ENCODE assay signal across 8 mouse cellular contexts in genomic region chr15:81960171-81961077, GRCm38 (mm10). TPM values are rescaled to one million over a fixed set of nuclear protein-coding genes. Genes with fewer than 3 reads are reported as not detected.
A peak's percentile ranks its signal among the peaks of the same experiment; 100 is the strongest.
DNase-seq lines count a peak whose midpoint lies in the region; ATAC-seq and TF ChIP-seq lines count a peak whose summit lies in the region.

Pmm1 (minus strand) TSS chr15:81960930.

- peak; percentile 79 for TF ChIP-seq CTCF in gastrocnemius, adult 2 months (IDR thresholded peaks at IDR 0.05)
- TF ChIP-seq CTCF in hindbrain, postnatal 0 days (IDR thresholded peaks at IDR 0.05; ENCODE audit: low read depth): peak; percentile 81
- TF ChIP-seq CTCF in left cerebral cortex, adult 2 months (IDR thresholded peaks at IDR 0.05): peak; percentile 64

- H3K4me3 ChIP-seq in gastrocnemius, adult 2 months: peak within 1 kb of the TSS; percentile 97
- peak within 1 kb of the TSS; percentile 61 for H3K4me3 ChIP-seq in hindbrain, postnatal 0 days (ENCODE audit: low read length)
- peak within 1 kb of the TSS; percentile 96 for H3K4me3 ChIP-seq in left cerebral cortex, adult 2 months

- ATAC-seq in common myeloid progenitor, adult 5-6 weeks (replicated peaks; ENCODE audit: low read depth, poor library complexity, severe bottlenecking): peak; percentile 92
- peak; percentile 97 for ATAC-seq in hindbrain, postnatal 0 days
- ATAC-seq in megakaryocyte, adult 5-6 weeks (ENCODE audit: poor library complexity, severe bottlenecking): peak; percentile 96

- H3K27ac ChIP-seq in gastrocnemius, adult 2 months: peak within 1 kb of the TSS; percentile 84
- H3K27ac ChIP-seq in hindbrain, postnatal 0 days: peak within 1 kb of the TSS; percentile 92
- peak within 1 kb of the TSS; percentile 99 for H3K27ac ChIP-seq in left cerebral cortex, adult 2 months

- H3K9me3 ChIP-seq in hindbrain, postnatal 0 days (ENCODE audit: low read length): no peaks in the 10 kb centered on the region

- peaks cover 3% of the 10 kb centered on the region; the same call in 1 of the 2 replicates for H3K36me3 ChIP-seq in hindbrain, postnatal 0 days (ENCODE audit: insufficient read depth, low read length)

- H3K4me1 ChIP-seq in hindbrain, postnatal 0 days (ENCODE audit: insufficient read depth, low read length): no peaks in the 10 kb centered on the region

- intact Hi-C loops in gastrocnemius, adult 2 months (cut with DNase I): loop anchor here (1.0 kb wide), 1 partner anchor 29 kb away; no protein-coding TSS in a partner anchor
- intact Hi-C loops in left cerebral cortex, adult 2 months (cut with DNase I): loop anchor here (1.0 kb wide), 1 partner anchor 29 kb away; no protein-coding TSS in a partner anchor

- peak within 1 kb of the TSS; percentile 80 for H3K4me2 ChIP-seq in hindbrain, postnatal 0 days (ENCODE audit: low read depth, low read length)

- peak within 1 kb of the TSS; percentile 57 for H3K9ac ChIP-seq in hindbrain, postnatal 0 days (replicated peaks; ENCODE audit: low read length)

- peak; percentile 99 for DNase-seq in ZHBTc4 (ENCODE audit: low read depth, low spot score)
- peak; percentile 100 for DNase-seq in gastrocnemius, adult 2 months
- DNase-seq in hindbrain, postnatal 0 days (ENCODE audit: low spot score): peak; percentile 99
- DNase-seq in left cerebral cortex, adult 2 months (ENCODE audit: extremely low spot score in 1 of 2, low spot score in 2 of 2): peak; percentile 96 to 98
- DNase-seq in right cerebral cortex, adult 2 months (ENCODE audit: low spot score in 2 of 2): peak; percentile 95 to 98
- peak; percentile 100 for DNase-seq in urinary bladder, postnatal 14 days (ENCODE audit: low spot score)

- no peaks in the 10 kb centered on the region for H3K27me3 ChIP-seq in hindbrain, postnatal 0 days (ENCODE audit: insufficient read depth, low read length)

- under 1% methylated on average over 74 of the region's 77 CpGs for WGBS in hindbrain, postnatal 0 days

RNA-seq across cellular contexts. Expression of gene Pmm1, which starts in this region (rescaled TPM):
- 15.1 and 17.1 TPM in 2 replicates for total RNA-seq in common myeloid progenitor, adult 5-6 weeks (2017)
- total RNA-seq in gastrocnemius, adult 2 months (2021): 10 to 100 TPM; 16.2 to 17.2 TPM
- 123 and 164 TPM in 2 replicates for total RNA-seq in hindbrain, postnatal 0 days (2014; rRNA removed)
- polyA plus RNA-seq in hindbrain, postnatal 0 days (2015; fragmentation: Nextera tagmentation; extraction: Ambion mirVana): 140 and 142 TPM in 2 replicates
- total RNA-seq in left cerebral cortex, adult 2 months (2021): 100 to 1,000 TPM; 199 to 206 TPM
- total RNA-seq in megakaryocyte, adult 5-6 weeks (2015): 10.4 and 10.5 TPM in 2 replicates
- 5.6 and 5.7 TPM in 2 replicates for total RNA-seq in megakaryocyte, adult 5-6 weeks (2017)

Comparison
In these comparisons a context has a peak if more than half of its experiments do, and no peak if none do; other contexts are left out.
1. Peak in every context shown above with its lines: DNase-seq, ATAC-seq, H3K4me3 ChIP-seq and H3K27ac ChIP-seq.